Mouse (Mus musculus) cerebellum, adult 11-12 months (tissue): ENCODE measurements around the gene Olfr709-ps1.
"Not testable (repeated sequence)": the region's sequence is repeated elsewhere in the genome, so short reads cannot be mapped to it uniquely, and the experiment has no call there.

ENCODE experiments used
- DNase-seq: peaks from one replicate; pipeline ENCODE4 v3.0.0; 2022

The Olfr709-ps1 gene

DNA sequence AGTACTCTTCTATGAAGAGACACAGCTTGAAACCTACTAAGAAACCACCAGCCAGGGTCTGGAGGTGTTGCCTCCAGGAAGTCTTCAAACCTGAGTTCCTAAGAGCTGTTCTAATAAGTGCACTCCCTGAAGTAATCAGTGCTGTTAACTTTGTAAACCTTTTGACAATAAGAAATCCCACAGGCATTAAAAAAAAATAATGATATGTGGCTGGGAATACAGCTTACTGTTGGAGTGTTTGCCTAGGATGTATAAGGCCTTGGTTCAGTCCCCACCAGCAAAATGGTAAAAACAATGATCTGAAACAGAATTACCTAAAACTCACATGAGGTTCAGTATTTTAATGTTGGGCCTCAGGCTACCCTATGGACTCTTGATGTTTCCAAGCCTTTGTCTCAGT, at the start of gene Olfr709-ps1:
TSS of gene Olfr709-ps1 (minus strand) at position 101 of the 400 bp plus-strand sequence.
- DNase-seq = no peak

DNA sequence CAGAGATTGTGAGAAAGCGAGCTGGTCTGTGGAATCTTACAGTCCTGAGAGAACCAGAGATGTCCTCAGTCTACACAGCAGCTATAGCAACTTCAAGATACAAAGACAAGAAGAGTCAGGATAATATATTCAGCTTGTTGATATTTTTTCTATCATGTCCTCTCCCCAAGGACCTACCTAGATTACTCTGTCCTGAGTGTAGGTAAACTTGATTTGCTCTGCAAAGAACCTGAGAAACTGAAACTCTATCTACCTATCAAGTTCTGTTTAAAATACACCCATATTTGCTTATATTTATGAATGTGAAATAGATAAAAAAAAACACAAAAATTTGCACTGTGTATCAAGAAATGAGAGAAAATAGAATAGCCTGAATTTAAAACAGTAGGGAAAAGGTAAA, 43.3 kb upstream of the Olfr709-ps1 start, which contains the start of gene Olfr711:
TSS of gene Olfr711 (minus strand) at position 101 of the 400 bp plus-strand sequence.
- DNase-seq = no peak

DNA sequence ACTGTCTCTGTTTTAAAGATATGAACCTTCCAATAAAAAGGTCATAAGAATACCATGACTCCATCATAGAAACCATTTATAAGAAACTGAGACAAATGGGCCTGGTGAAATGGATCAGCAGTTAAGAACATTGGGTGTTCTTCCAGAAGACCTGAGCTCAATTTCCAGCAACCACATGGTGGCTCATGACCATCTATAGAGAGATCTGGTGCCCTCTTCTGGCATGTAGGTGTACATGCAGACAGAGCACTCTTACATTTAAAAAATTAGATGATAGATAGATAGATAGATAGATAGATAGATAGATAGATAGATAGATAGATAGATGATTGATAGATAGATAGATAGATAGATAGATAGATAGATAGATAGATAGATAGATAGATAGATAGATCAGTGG, 35.5 kb upstream of the Olfr709-ps1 start:
- not testable (repeated sequence) for DNase-seq

DNA sequence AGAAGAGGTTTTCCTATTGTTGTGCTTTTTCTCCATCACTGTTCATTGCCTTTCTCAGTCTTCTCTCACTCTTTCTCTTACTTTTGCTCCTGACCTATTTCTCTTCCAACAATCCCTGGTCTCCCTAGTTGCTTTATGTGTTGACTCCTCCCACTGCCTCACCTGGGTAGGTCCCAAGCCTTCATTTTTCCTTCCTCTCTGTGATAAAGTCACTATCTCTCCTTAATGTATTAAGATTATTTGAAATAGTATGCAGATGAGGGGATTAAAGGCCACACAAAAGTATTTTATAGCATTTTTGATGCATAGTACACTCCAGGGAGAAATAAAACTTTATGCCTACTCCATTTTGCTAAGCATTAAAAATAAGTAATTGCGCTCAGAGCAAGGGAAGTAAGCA, 31.8 kb upstream of the Olfr709-ps1 start, which contains the start of gene Olfr6:
TSS of gene Olfr6 (minus strand) at position 101 of the 400 bp plus-strand sequence.
- DNase-seq = no peak

DNA sequence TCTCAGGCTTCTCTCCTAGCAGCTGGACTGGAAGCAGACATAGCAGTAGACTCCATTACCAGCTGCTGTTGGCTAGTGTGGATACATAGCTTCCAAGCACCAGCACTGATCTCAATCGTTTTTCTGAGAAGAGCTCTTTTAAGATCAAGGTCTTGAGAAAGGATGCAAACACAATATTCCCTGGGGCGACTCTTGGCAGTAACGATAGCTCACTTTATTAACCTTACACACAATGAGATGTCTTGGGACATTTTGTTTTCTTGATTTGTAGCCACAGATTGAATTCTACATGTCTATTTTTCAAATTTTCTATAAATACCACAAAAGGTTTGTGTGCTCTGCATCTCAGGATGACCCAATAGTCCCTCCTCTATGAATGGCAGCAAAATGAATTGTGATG, 16.2 kb upstream of the Olfr709-ps1 start, which contains the start of gene Olfr710:
TSS of gene Olfr710 (minus strand) at position 101 of the 400 bp plus-strand sequence.
- no peak for DNase-seq

DNA sequence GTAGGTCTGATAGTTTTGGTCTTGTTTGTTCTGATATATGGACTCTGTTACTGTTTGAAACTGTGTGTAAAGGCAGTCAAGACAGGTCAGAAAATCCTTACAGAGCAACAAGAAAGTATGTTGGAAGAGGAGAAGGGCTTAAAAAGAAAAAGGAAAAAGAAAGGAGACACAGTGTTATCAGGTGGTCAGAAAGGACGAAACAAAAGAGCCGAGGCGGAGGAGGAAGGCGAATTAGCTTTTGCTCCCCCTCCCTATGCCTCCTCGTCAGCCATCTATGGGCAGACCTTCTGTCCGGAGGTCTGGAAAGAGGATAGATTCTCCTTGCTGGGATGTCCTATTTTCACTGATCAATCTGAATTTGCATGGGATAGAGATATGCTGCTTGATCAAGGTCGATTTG, 11.1 kb downstream of the Olfr709-ps1 start:
- not testable (repeated sequence) for DNase-seq

DNA sequence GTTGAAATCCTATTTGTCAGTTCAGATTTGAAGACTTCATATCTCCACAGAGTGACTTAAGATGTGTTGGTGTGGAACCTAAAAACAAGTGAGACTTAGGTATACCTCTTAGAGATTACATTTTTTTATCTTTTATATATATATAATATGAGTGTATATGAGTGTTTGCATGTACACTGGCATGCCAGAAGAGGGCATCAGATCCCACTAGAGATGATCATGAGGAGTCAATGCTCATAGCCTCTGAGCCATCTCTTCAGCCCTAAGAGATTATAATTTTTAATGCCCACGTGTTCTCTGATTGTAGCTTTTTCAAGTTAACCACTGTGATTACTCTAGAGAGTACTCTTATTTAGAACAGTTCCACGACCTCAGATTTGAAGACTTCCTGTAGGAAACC, 24.3 kb downstream of the Olfr709-ps1 start, which contains the start of gene Olfr1532-ps1:
TSS of gene Olfr1532-ps1 (plus strand) at position 326 of the 400 bp plus-strand sequence.
- no peak for DNase-seq

DNA sequence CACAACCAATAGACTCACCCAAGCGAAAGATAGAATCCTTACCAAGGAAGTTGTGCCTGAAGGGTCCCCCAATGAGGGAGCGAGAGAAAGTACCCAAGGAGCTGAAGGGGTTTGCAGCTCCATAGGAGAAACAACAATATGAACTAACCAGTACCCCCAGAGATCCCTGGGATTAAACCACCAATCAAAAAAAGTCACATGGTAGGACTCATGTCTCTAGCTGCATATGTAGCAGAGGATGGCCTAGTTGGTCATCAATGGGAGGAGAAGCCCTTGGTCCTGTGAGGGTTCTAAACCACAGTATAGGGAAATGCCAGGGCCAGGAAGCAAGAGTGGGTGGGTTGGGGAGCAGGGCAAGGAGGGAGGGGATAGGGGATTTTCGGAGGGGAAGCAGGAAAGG, 30.9 kb downstream of the Olfr709-ps1 start, which contains the start of gene Olfr707:
TSS of gene Olfr707 (minus strand) at position 101 of the 400 bp plus-strand sequence.
- DNase-seq = not testable (repeated sequence)

DNA sequence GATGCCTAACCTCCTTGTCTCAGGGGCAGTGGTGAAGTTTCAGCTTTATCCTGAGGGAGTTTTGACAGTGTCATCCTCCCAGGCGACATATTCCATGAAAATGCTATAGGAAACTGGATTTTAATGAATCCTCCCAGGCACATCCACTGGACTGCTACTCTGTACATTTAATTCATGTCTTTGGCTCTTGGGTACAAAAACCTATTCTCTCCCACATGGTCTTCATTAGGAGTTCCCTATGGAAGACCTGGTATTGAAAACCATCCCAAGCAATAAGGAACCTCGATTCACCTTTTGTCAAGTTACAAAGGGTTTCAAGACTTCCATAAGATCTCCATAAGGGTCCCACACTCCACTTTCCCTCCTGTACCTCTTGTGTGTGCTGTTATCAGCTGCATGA, 44.0 kb downstream of the Olfr709-ps1 start, which contains the start of gene Olfr706:
TSS of gene Olfr706 (minus strand) at position 101 of the 400 bp plus-strand sequence.
- no peak for DNase-seq

DNA sequence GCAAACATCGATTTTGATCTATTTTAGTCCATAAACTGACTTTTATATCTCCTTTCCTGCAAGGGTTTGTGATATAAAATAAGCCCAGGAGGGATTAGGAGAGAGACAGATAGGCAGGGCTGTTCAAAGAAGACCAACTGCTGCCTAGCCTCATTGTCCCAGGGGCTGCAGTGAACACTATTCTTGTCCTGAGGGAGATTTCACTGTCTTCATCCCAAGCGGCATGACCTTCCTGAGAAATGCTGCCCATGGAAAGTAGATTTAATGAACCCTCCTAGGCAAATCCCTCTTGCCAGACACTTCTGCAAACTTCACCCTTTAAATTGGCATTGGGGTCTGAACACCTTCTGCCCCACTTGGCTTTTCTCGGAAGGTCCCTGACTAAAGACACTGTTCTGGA, 55.2 kb downstream of the Olfr709-ps1 start, which contains the start of gene Olfr705:
TSS of gene Olfr705 (minus strand) at position 101 of the 400 bp plus-strand sequence.
- DNase-seq = no peak
